Mouse (Mus musculus) hindbrain, embryonic 15.5 days (tissue): ENCODE data around the gene Ppm1f. TPM values are rescaled to one million over a fixed set of nuclear protein-coding genes. Genes with fewer than 3 reads are reported as not detected.

Experiments used
- polyA plus RNA-seq: library from polyadenylated mRNA; unstranded; fragments of >200 nt; fragmentation: Nextera tagmentation; extraction: Ambion mirVana; gene quantifications from 2 replicates; pipeline ENCODE4 v1.2.1, GENCODE M21; 2015

Gene Ppm1f
- polyA plus RNA-seq, 1 experiment from 2014 or later: 27.6 TPM

Other genes starting within 250 kb of the Ppm1f start
- gene Olfr19, start 220.1 kb upstream of the Ppm1f start, polyA plus RNA-seq: not detected in 2 replicates
- gene Spag6l, start 67.0 kb upstream of the Ppm1f start, polyA plus RNA-seq: 16.8 and 18.5 TPM in 2 replicates
- gene Igll1, start 32.5 kb upstream of the Ppm1f start, polyA plus RNA-seq: 0.18 TPM in 1 of 2 replicates, not detected in the other
- 65.4 and 74.2 TPM in 2 replicates for gene Top3b, start 25.7 kb upstream of the Ppm1f start, polyA plus RNA-seq
- gene Vpreb1, start 25.6 kb upstream of the Ppm1f start, polyA plus RNA-seq: 0.52 and 1.0 TPM in 2 replicates
- gene Mapk1, start 86.9 kb downstream of the Ppm1f start, polyA plus RNA-seq: 187 and 189 TPM in 2 replicates
- 120 and 131 TPM in 2 replicates for gene Ypel1, start 173.2 kb downstream of the Ppm1f start, polyA plus RNA-seq
- gene Ppil2, start 214.8 kb downstream of the Ppm1f start, polyA plus RNA-seq: 142 and 148 TPM in 2 replicates
- 12.4 and 18.7 TPM in 2 replicates for gene 2610318N02Rik, start 228.7 kb downstream of the Ppm1f start, polyA plus RNA-seq
- 37.4 and 38.3 TPM in 2 replicates for gene Sdf2l1, start 235.9 kb downstream of the Ppm1f start, polyA plus RNA-seq
- gene Ydjc, start 248.2 kb downstream of the Ppm1f start, polyA plus RNA-seq: 44.3 and 48.1 TPM in 2 replicates